Mouse (Mus musculus): ENCODE measurements around the gene Epb41l3.

DNA sequence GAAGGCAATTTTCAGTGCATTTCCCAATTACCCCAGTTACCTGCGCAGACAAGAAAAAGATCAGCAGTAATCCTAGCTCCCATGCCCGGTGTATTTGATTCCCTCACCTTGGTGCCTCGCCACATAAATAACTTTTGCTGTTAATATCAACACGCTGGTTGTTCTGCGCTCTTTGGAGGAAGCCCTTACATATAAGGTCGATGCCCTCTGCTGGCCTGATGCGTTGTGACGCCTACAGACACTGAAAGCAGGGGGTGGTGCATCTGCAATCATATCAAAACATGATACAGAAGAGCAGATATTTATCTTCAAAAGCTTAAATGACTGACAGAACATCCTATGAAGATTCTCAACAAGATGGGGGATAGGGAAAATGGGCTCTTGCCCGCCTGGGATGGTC is 181.0 kb downstream of the Epb41l3 start:
- TF ChIP-seq CTCF (IDR thresholded peaks at IDR 0.05; ENCODE audit: extremely low read depth, insufficient read length, insufficient replicate concordance, low read depth, low read length) (peak; percentile 20; the same call in 1 of the 2 replicates), POLR2A (IDR thresholded peaks at IDR 0.05; ENCODE audit: low read depth, low read length) (no peak)
